23 mouse cellular contexts compared by ENCODE assay signal in the genomic region with DNA sequence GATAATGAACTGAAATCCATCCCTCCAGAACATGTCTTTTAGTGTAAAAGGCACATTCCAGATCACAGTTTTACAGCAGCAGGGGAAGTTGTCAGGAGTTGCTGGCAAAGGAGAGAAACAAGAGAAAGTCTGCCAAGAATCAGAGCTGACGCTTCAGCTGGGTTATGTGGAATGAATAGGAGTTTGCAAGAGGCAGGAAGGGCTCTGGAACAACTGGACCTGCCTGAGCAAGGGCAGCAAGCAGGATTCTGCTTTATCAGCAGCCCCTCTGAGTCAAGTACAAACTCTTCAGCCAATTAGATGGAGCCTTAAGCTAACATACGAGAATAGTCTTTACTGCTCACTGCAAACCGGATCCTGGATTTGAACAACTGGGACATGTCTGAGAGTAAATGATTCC. TPM values are rescaled to one million over a fixed set of nuclear protein-coding genes. Genes with fewer than 3 reads are reported as not detected.
DNase-seq lines count a peak whose midpoint lies in the region; ATAC-seq lines count a peak whose summit lies in the region.
"Had no signal": no experiment of that assay in that cellular context is flagged by ENCODE, and none has a peak within 500 bp of the region (broad histone marks: within the 10 kb centered on the region; RNA-seq: fewer than 3 reads in every experiment).

No protein-coding gene starts in this region.

- no peaks in the 10 kb centered on the region for H3K36me3 ChIP-seq in heart, embryonic 14.5 days (ENCODE audit: control insufficient read depth, insufficient read depth, low read length)
- no peaks in the 10 kb centered on the region for H3K36me3 ChIP-seq in lung, embryonic 15.5 days
- H3K36me3 ChIP-seq in heart, embryonic 16.5 days (ENCODE audit: control insufficient read depth, insufficient read depth): no peaks in the 10 kb centered on the region
- H3K36me3 ChIP-seq: limb, embryonic 13.5 days; midbrain, embryonic 12.5 days; stomach, embryonic 15.5 days had no signal

- H3K27me3 ChIP-seq in heart, embryonic 14.5 days (ENCODE audit: control insufficient read depth, insufficient read depth, low read length): no peaks in the 10 kb centered on the region
- no peaks in the 10 kb centered on the region for H3K27me3 ChIP-seq in lung, embryonic 15.5 days
- H3K27me3 ChIP-seq in heart, embryonic 16.5 days (ENCODE audit: control insufficient read depth, insufficient read depth, low read length): no peaks in the 10 kb centered on the region
- H3K27me3 ChIP-seq: limb, embryonic 13.5 days; midbrain, embryonic 12.5 days; stomach, embryonic 15.5 days had no signal

- no peak overlapping the region for H3K4me3 ChIP-seq in heart, embryonic 14.5 days (ENCODE audit: control insufficient read depth in 1 of 2, insufficient read depth in 1 of 2, low read depth in 1 of 2, low read length in 2 of 2)
- H3K4me3 ChIP-seq in lung, embryonic 15.5 days: no peak overlapping the region
- H3K4me3 ChIP-seq in heart, embryonic 16.5 days (ENCODE audit: low read length): no peak overlapping the region
- H3K4me3 ChIP-seq: layer of hippocampus, adult 2 months; left cerebral cortex, adult 2 months; limb, embryonic 13.5 days; midbrain, embryonic 12.5 days; myocyte; stomach, embryonic 15.5 days had no signal

- H3K27ac ChIP-seq in heart, embryonic 14.5 days (replicated peaks in 1 of 2; ENCODE audit: control insufficient read depth in 1 of 2, insufficient read depth in 1 of 2, low read depth in 2 of 2, low read length in 2 of 2): peak overlapping the region in 1 of 2 experiments; percentile 62; a peak in 1 of 4 replicates
- H3K27ac ChIP-seq in lung, embryonic 15.5 days: no peak overlapping the region; the same call in 1 of the 2 replicates
- H3K27ac ChIP-seq in heart, embryonic 16.5 days (ENCODE audit: low read length): peak overlapping the region; percentile 60
- H3K27ac ChIP-seq: hindbrain, embryonic 14.5 days; layer of hippocampus, adult 2 months; left cerebral cortex, adult 2 months; limb, embryonic 13.5 days; midbrain, embryonic 12.5 days; stomach, embryonic 15.5 days had no signal

- H3K4me1 ChIP-seq in heart, embryonic 14.5 days (ENCODE audit: control insufficient read depth in 2 of 2, insufficient read depth in 2 of 2, low read length in 2 of 2): no peaks in the 10 kb centered on the region; a peak in 2 of 4 replicates
- H3K4me1 ChIP-seq in lung, embryonic 15.5 days: peaks cover 9% of the 10 kb centered on the region; the same call in 1 of the 2 replicates
- no peaks in the 10 kb centered on the region for H3K4me1 ChIP-seq in heart, embryonic 16.5 days (ENCODE audit: control insufficient read depth, insufficient read depth, low read length)
- H3K4me1 ChIP-seq: limb, embryonic 13.5 days; midbrain, embryonic 12.5 days; stomach, embryonic 15.5 days had no signal

- intact Hi-C loops in gastrocnemius, postnatal 36 days (cut with DNase I): no loop called here

- H3K9me3 ChIP-seq in heart, embryonic 14.5 days (ENCODE audit: control insufficient read depth, low read length): no peaks in the 10 kb centered on the region
- H3K9me3 ChIP-seq in lung, embryonic 15.5 days: no peaks in the 10 kb centered on the region
- H3K9me3 ChIP-seq in heart, embryonic 16.5 days (replicated peaks; ENCODE audit: control insufficient read depth, low read length): no peaks in the 10 kb centered on the region
- H3K9me3 ChIP-seq: limb, embryonic 13.5 days; midbrain, embryonic 12.5 days; stomach, embryonic 15.5 days had no signal

- peak; percentile 55; the same call in 1 of the 2 replicates for ATAC-seq in heart, embryonic 14.5 days (ENCODE audit: insufficient number of reproducible peaks, insufficient read depth, low FRiP score, low read depth)
- ATAC-seq in lung, embryonic 15.5 days (ENCODE audit: borderline replicate concordance, extremely low read depth, low FRiP score, low TSS enrichment): peak; percentile 68; the same call in 1 of the 2 replicates
- peak; percentile 67 for ATAC-seq in heart, embryonic 16.5 days (replicated peaks; ENCODE audit: extremely low read depth, insufficient read depth, low FRiP score)
- ATAC-seq: CD4-positive, CD25-positive, alpha-beta regulatory T cell, adult 4 months; intestine, embryonic 16.5 days had no signal

- DNase-seq in heart, adult 8-10 months (ENCODE audit: low spot score): no peak
- no peak for DNase-seq in lung, adult 18-20 months
- DNase-seq in adipocyte (ENCODE audit: low spot score): peak; percentile 22
- no peak for DNase-seq in left cerebral cortex, adult 8-10 months (ENCODE audit: low spot score in 2 of 2)
- no peak for DNase-seq in gastrocnemius, postnatal 36 days
- DNase-seq: adrenal gland, postnatal 14 days; cerebellum, postnatal 14 days; gastrocnemius, postnatal 25 days; retina, postnatal 1 day; thymus, postnatal 36 days had no signal

- no peak overlapping the region for H3K9ac ChIP-seq in heart, embryonic 14.5 days (ENCODE audit: low read length)
- no peak overlapping the region for H3K9ac ChIP-seq in lung, embryonic 15.5 days
- no peak overlapping the region for H3K9ac ChIP-seq in heart, embryonic 16.5 days (ENCODE audit: low read length)
- H3K9ac ChIP-seq: hindbrain, embryonic 14.5 days; limb, embryonic 13.5 days; midbrain, embryonic 12.5 days; stomach, embryonic 15.5 days had no signal

- 31% methylated on average over 3 of the region's 3 CpGs for WGBS in heart, embryonic 14.5 days
- 27% methylated on average over 3 of the region's 3 CpGs for WGBS in lung, embryonic 15.5 days
- 35% methylated on average over 3 of the region's 3 CpGs for WGBS in heart, embryonic 16.5 days

- H3K4me2 ChIP-seq in heart, embryonic 14.5 days (ENCODE audit: low read length): no peak overlapping the region
- H3K4me2 ChIP-seq in lung, embryonic 15.5 days: no peak overlapping the region
- H3K4me2 ChIP-seq in heart, embryonic 16.5 days (ENCODE audit: low read depth, low read length): no peak overlapping the region
- H3K4me2 ChIP-seq: hindbrain, embryonic 14.5 days; limb, embryonic 13.5 days; midbrain, embryonic 12.5 days; stomach, embryonic 15.5 days had no signal

RNA-seq across cellular contexts. Expression of a gene that starts 21.7 kb away (rescaled TPM):
- 1.9 and 3.3 TPM in 2 replicates for polyA plus RNA-seq in heart, embryonic 14.5 days (2014; fragmentation: Nextera tagmentation; extraction: Ambion mirVana)
- under 1 TPM; 0.63 to 0.97 (median 0.79) TPM for total RNA-seq in heart, adult 8-10 months (2022)
- polyA plus RNA-seq in lung, embryonic 15.5 days (2015; fragmentation: Nextera tagmentation; extraction: Ambion mirVana): 1.8 and 1.9 TPM in 2 replicates
- 3.1 and 3.3 TPM in 2 replicates for polyA plus RNA-seq in heart, embryonic 16.5 days (2015; fragmentation: Nextera tagmentation; extraction: Ambion mirVana)
- total RNA-seq in left cerebral cortex, adult 8-10 months (2022): 1 to 10 TPM in 3 of 4 experiments, under 1 TPM in 1; 0.06 to 3.3 (median 1.5) TPM
- under 1 TPM; 0.12 to 0.15 TPM for total RNA-seq in gastrocnemius, postnatal 36 days (2021)
- total RNA-seq: left cerebral cortex, adult 2 months; neutrophil, adult 5-6 weeks had no signal
